33 mouse cellular contexts compared by ENCODE assay signal in the genomic region with DNA sequence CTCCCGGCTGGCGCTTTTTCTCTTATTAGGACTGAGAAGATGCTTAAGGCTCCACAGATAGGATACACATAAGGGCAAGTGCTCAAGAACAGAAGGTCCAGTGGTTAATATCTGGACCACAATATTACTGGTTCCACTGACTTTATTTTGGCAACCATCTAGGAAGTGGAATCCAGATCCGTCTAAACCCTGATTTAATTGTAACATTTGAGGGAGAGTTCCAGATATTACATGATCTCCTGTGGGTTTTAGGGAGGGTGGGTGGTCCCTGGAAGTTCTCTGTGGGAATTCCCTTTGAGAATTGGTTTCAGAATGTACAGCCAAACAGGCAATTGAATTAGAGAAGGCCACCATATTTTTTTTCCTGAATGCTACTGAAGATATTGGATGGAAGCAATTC.
"Had no signal": no experiment of that assay in that cellular context is flagged by ENCODE, and none has a peak within 500 bp of the region (broad histone marks: within the 10 kb centered on the region; RNA-seq: fewer than 3 reads in every experiment).

No protein-coding gene starts in this region.

- DNase-seq: heart, postnatal 14 days; heart, postnatal 36 days; heart, postnatal 4 days; kidney, adult 11 months; kidney, adult 18-20 months; kidney, adult 2 months; kidney, adult 8-10 months; kidney, postnatal 10 days; kidney, postnatal 14 days; kidney, postnatal 25 days; kidney, postnatal 36 days; kidney, postnatal 4 days; layer of hippocampus, adult 9-11 months; layer of hippocampus, postnatal 36 days had no signal

- H3K36me3 ChIP-seq: heart, embryonic 10.5 days; heart, embryonic 13.5 days; heart, embryonic 15.5 days; hindbrain, embryonic 10.5 days; hindbrain, embryonic 12.5 days; hindbrain, embryonic 13.5 days; hindbrain, embryonic 15.5 days; intestine, embryonic 15.5 days; kidney, embryonic 15.5 days had no signal

- H3K4me2 ChIP-seq: heart, embryonic 11.5 days; heart, embryonic 13.5 days; heart, embryonic 15.5 days; hindbrain, embryonic 12.5 days; hindbrain, embryonic 13.5 days; hindbrain, embryonic 14.5 days; hindbrain, embryonic 15.5 days; intestine, embryonic 15.5 days; kidney, embryonic 15.5 days had no signal

- H3K27ac ChIP-seq: heart, embryonic 10.5 days; heart, embryonic 13.5 days; heart, embryonic 15.5 days; hindbrain, embryonic 10.5 days; hindbrain, embryonic 12.5 days; hindbrain, embryonic 13.5 days; hindbrain, embryonic 14.5 days; hindbrain, embryonic 15.5 days; hindbrain, postnatal 0 days; intestine, embryonic 15.5 days; kidney, embryonic 15.5 days; kidney, postnatal 0 days; layer of hippocampus, adult 2 months; left cerebral cortex, adult 2 months had no signal

- H3K9ac ChIP-seq: heart, embryonic 13.5 days; heart, embryonic 15.5 days; hindbrain, embryonic 12.5 days; hindbrain, embryonic 13.5 days; hindbrain, embryonic 14.5 days; hindbrain, embryonic 15.5 days; intestine, embryonic 15.5 days; kidney, embryonic 15.5 days had no signal

- H3K27me3 ChIP-seq: heart, embryonic 13.5 days; heart, embryonic 15.5 days; hindbrain, embryonic 12.5 days; hindbrain, embryonic 13.5 days; hindbrain, embryonic 15.5 days; intestine, embryonic 15.5 days; kidney, embryonic 15.5 days had no signal

- H3K4me1 ChIP-seq: heart, embryonic 10.5 days; heart, embryonic 15.5 days; hindbrain, embryonic 10.5 days; hindbrain, embryonic 12.5 days; hindbrain, embryonic 13.5 days; hindbrain, embryonic 15.5 days; intestine, embryonic 15.5 days; kidney, embryonic 15.5 days had no signal

- H3K9me3 ChIP-seq: heart, embryonic 10.5 days; heart, embryonic 13.5 days; heart, embryonic 15.5 days; hindbrain, embryonic 10.5 days; hindbrain, embryonic 12.5 days; hindbrain, embryonic 13.5 days; hindbrain, embryonic 15.5 days; intestine, embryonic 15.5 days; kidney, embryonic 15.5 days had no signal

- H3K4me3 ChIP-seq: heart, embryonic 10.5 days; heart, embryonic 13.5 days; heart, embryonic 15.5 days; hindbrain, embryonic 10.5 days; hindbrain, embryonic 12.5 days; hindbrain, embryonic 13.5 days; hindbrain, embryonic 15.5 days; intestine, embryonic 15.5 days; kidney, embryonic 15.5 days; layer of hippocampus, adult 2 months; left cerebral cortex, adult 2 months had no signal

- ATAC-seq: hindbrain, embryonic 16.5 days; hindbrain, postnatal 0 days; inflammation-experienced regulatory T-cells, adult 6 months; intestine, embryonic 15.5 days; intestine, embryonic 16.5 days; intestine, postnatal 0 days had no signal
